Mouse (Mus musculus) embryonic fibroblast, embryonic 13.5 days (primary cell): ENCODE data around the gene Ikbke. TPM values are rescaled to one million over a fixed set of nuclear protein-coding genes. Genes with fewer than 3 reads are reported as not detected.

Experiments
- H3K27ac ChIP-seq: 2 replicates; pipeline ENCODE4 v1.5.1; 2012; ENCODE audit warnings: low read length, control low read depth, inconsistent platforms; ENCODE audit not compliant: insufficient read depth
- H3K4me1 ChIP-seq: 2 replicates; pipeline ENCODE4 v1.6.1; 2011; ENCODE audit warnings: low read length; ENCODE audit not compliant: control insufficient read depth, insufficient read depth
- H3K4me3 ChIP-seq: 2 replicates; pipeline ENCODE4 v1.5.1; 2011; ENCODE audit warnings: mild to moderate bottlenecking, control low read depth, low read length; ENCODE audit not compliant: insufficient read depth
- CTCF ChIP-seq: IDR thresholded peaks from 2 replicates; pipeline ENCODE4 v1.5.1; 2011; ENCODE audit warnings: mild to moderate bottlenecking, control low read depth, low read length, moderate library complexity, borderline replicate concordance; ENCODE audit not compliant: insufficient read depth
- POLR2A ChIP-seq: IDR thresholded peaks from 2 replicates; pipeline ENCODE4 v1.6.1; 2011; ENCODE audit warnings: low read depth, mild to moderate bottlenecking, control low read depth, low read length, moderate library complexity
- polyA plus RNA-seq: library from polyadenylated mRNA; stranded (reverse); fragments of >200 nt; gene quantifications from 2 replicates; pipeline ENCODE4 v1.2.4, GENCODE M21; 2011; ENCODE audit warnings: low read depth; ENCODE audit not compliant: missing spikeins, insufficient read length

Ikbke gene
- polyA plus RNA-seq, 1 experiment, result 14.6 TPM

DNA sequence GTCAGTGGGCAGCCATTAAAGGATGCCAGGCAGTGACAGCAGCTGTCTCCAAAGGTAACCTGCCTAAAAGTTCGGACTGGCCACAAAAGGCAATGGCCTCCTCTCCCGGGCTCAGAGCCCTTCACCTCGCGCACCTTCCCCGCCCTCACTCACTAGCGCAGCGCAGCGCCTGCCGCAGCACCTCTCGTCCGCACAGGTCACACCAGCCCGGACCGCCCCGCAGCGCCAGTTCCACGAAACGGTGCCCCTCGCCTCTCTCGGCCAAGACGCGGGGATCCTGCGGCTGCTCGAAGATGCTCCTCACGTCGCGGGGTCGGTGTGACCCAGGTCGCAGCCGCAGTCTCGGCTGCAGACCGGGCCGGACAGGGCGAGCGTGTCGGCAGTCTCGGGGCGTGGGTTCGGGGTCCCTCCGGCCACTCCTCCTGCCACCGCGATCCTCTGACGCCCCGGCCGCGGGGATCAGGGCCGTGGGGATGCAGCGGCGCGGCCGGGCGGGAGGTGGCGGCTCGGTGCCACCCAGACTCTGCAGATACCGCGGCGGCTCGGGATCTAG is 34.8 kb downstream of the Ikbke start:
- no peak for TF ChIP-seq POLR2A
- TF ChIP-seq CTCF, result no peak
- Histone ChIP-seq H3K4me1 (peaks cover 13% of the 10 kb centered on the region; the same call in 1 of the 2 replicates), H3K4me3 (peak overlapping the region; percentile 63), H3K27ac (no peak overlapping the region)

DNA sequence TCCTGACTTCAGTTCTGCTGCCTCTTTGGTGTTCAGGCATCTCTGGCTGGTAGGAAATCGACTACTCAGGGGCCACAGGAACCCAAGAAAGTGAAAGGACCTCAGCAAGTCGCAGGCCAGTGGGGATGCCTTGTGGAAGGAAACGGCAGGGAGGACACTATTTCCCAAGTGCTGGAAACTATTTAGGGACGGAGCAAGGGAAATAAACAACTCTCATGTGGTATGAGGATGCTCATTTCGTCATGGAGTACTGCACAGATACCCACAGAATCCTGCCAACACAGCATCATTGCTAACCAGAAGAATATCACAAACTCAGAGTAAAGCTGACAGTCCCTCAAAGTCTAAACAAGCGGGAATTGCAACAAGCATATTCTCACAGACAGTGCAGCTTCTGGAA is 36.5 kb downstream of the Ikbke start:
- TF ChIP-seq POLR2A (no peak), CTCF (no peak)
- Histone ChIP-seq H3K27ac (no peak overlapping the region), H3K4me3 (no peak overlapping the region), H3K4me1 (peaks cover 26% of the 10 kb centered on the region)

DNA sequence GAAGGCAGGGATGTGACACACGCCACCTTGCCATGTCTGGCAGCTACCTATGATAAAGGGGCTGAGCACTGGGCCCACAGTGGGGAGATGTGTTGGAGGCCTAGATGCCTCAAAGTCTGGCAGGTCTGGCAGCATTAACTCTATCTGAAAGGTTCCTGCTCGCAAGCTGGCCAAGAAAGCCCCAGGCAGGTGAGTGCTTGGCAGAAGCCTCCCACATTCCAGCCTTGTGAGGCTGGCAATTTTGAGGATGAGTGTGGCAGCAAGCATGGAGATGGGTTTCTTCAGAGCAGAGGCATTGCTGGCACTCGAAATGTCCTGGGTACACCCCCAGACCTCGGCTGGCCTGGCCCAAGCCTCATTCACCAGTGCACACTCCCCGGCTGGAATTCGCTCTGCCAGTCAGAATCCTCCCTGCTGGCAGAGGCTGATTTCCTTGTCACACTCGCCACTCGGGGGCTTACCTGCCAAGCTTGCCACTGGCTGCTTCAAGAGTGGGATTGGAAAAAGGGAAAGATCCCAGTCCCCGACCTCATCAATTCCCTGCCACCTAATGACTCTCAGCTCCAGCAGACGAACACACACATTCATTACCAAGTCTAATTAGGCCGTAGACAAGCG is 39.7 kb downstream of the Ikbke start:
- Histone ChIP-seq H3K27ac (peak overlapping the region; percentile 87), H3K4me1 (peaks cover 27% of the 10 kb centered on the region), H3K4me3 (no peak overlapping the region)
- TF ChIP-seq CTCF (no peak), POLR2A (no peak)

DNA sequence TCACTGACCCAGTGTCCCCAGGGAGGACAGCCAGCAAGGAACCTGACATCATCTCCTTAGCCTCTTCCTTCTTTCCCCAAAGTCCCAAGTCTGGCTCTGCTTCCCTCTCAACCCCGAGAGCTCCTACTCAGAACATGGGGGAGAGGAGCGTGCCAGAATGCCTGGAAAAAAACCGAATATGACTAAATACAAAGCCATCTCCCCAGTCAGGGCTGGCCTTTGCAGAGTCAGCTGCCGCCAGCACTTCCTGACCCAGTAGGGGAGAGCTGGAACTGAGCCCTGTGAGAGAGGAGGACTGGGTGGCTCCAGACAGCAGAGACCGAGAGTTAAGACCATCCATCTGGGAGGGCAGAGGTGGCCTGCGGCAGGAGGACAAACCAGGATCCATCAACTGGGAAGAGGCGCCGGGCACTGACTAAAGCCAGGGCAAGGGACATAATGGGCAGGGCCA is 40.5 kb downstream of the Ikbke start:
- TF ChIP-seq CTCF, result no peak
- TF ChIP-seq POLR2A, result peak; percentile 50
- Histone ChIP-seq H3K4me3 (no peak overlapping the region), H3K27ac (peak overlapping the region; percentile 87), H3K4me1 (peaks cover 26% of the 10 kb centered on the region)

DNA sequence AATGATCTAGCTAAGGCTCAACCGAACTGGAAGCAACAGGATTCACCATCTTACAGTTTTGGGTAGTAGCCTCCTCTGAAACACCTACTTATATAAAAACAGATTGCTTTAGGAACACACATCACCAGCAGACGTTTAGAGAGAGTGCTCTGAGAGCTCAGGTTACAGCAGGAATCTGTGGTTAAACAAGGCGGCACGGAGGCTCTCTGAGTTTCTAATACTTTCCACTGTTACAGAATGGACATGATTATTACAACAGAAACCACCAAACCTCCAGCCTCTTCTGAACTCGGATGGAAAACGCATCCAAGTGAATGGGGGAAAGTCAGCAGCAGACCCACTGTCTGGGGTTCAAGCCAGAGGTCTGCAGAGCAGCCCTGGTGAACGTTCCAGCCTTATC is 43.3 kb downstream of the Ikbke start:
- TF ChIP-seq POLR2A (no peak), CTCF (no peak)
- Histone ChIP-seq H3K4me1 (peaks cover 22% of the 10 kb centered on the region), H3K4me3 (no peak overlapping the region), H3K27ac (peak overlapping the region; percentile 97)

DNA sequence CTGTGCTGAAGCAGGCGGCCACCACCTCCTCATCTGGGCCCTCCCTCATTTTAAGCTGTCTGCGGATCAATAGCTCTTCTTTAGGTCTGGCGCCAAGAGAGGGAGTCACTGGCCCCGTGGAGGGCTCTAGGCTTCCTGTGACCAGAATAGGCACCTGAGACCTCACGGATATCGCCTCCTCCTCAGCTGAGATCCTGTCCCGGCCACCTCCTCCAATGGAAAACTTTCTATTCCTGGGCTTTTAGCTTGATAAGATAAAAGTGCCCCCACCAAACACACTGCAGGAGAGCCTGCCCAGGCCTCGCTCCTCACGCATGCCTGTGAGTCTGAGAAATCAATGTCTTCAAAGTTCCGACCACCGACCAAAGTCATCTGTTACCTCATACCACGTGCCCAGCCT is 45.9 kb downstream of the Ikbke start:
- no peak overlapping the region for H3K27ac ChIP-seq
- no peak overlapping the region for H3K4me3 ChIP-seq
- H3K4me1 ChIP-seq, result peaks cover 12% of the 10 kb centered on the region
- TF ChIP-seq POLR2A (no peak), CTCF (no peak)

DNA sequence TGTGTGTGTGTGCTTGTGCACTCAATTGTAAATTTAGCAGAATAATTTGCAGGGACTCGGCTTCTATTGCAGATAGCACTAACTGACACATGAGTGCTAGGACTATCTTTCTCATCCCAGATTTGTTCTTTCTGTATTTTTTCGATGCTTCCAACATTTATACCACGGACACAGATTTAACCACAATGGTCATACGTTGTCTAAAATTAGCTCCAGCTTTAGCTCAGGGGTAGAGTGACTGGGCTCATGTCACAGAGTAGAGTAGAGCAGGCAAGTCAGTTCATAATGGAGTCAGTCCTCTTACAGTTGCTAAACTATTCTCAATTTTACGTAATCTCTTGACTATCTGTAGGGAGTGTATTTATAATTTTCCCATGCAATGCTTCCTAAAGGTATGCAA is 50.7 kb downstream of the Ikbke start:
- TF ChIP-seq POLR2A (no peak), CTCF (no peak)
- Histone ChIP-seq H3K4me3 (no peak overlapping the region), H3K27ac (no peak overlapping the region), H3K4me1 (no peaks in the 10 kb centered on the region)

DNA sequence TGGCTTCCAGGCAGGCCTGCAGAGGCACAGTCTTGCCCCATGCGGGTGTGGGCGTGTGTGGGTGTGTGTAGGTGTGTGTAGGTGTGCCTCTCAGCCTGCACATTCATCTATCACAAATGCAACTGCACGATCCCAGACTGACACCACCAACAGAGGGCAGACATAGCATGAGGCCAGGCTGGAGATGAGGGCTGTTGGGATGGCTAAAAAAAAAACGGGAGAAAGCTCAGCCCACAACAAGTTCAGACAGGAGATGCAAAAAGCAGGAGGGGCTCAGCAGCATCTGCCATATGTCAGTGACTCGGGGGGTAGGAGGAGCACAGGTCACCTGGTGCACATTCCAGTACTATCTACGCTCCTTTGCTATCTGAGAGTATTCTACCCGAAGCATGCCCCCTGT is 51.2 kb downstream of the Ikbke start:
- H3K4me3 ChIP-seq, result no peak overlapping the region
- no peak overlapping the region for H3K27ac ChIP-seq
- TF ChIP-seq POLR2A (no peak), CTCF (peak; percentile 42; the same call in 1 of the 2 replicates)
- H3K4me1 ChIP-seq, result no peaks in the 10 kb centered on the region

DNA sequence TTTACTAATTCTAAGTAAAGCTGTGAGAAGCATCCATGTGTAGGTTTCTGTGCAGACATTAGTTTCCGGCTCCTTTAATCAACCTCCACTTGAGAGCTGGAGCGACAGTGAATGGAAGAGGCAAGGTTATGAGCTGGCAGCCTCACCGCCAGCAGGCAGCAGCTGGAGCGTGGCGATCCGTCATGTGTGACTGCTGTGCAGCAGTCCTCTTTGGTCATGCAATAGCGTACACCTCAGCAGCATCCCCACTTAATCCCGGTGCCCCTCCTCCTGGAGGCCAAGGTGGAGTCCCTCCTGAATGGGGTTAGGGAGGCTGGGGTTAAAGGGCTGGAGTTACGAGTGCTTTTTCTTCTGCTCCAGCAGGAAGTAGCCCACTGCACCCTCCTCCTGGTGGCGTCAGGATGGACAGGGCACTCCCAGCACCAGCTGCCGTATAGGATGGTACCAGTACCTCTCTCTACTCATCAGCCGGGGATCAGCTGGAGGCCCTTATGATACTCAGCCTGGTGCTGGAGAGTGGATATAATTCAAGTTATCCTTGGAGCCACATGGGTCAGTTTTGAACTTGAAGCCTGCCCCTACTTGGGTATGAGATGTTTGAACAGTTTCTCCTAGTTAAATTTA is 54.4 kb downstream of the Ikbke start:
- Histone ChIP-seq H3K4me1 (no peaks in the 10 kb centered on the region), H3K27ac (no peak overlapping the region), H3K4me3 (no peak overlapping the region)
- TF ChIP-seq CTCF, result no peak
- no peak for TF ChIP-seq POLR2A

DNA sequence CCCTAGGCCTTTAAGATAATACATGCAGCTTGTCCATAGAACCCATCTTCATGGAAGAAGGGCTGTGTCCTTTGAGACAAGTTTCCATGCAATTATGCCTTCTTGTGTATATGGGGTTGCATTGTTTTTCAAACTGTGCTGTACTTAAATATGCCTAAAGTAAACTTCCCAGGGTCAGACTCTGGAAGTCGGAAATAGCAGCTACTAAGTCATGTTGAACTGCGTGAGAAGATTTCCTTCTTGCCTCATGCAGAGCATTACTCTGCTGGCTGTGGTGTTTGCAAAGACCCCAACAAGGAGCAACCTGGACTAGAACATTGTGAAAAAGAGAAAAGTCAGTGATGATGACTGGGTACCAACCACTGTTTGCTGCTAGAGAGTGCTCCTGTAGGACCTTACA is 56.1 kb downstream of the Ikbke start:
- Histone ChIP-seq H3K27ac (no peak overlapping the region), H3K4me1 (no peaks in the 10 kb centered on the region), H3K4me3 (no peak overlapping the region)
- no peak for TF ChIP-seq POLR2A
- TF ChIP-seq CTCF, result no peak
